ENCODE assay signal across 38 mouse cellular contexts in the genomic region with DNA sequence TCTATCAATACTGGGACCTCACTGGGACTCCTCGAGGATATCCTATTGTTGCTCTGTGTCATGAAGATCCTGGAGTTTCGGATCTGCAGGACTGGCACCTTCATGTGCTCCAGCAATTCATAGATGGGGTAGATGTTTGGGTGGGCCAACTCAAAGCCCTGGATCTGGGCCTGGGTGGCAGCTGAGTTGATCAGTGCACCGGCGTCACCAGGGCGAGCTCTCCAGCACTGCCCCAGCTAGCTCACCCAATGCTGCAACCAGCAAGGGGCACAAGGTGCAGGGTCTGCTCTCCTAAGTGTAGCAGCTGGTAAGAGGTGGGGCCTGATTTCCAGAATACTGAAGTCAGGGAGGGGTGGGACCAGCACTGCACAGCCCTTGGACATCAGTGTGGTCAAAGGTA. TPM values are rescaled to one million over a fixed set of nuclear protein-coding genes. Genes with fewer than 3 reads are reported as not detected.
"Had no signal": no experiment of that assay in that cellular context is flagged by ENCODE, and none has a peak within 500 bp of the region (broad histone marks: within the 10 kb centered on the region; RNA-seq: fewer than 3 reads in every experiment).

No protein-coding gene starts in this region.

- ATAC-seq: forebrain, embryonic 13.5 days; forebrain, embryonic 14.5 days; forebrain, embryonic 15.5 days; forebrain, embryonic 16.5 days; forebrain, postnatal 0 days had no signal

- H3K36me3 ChIP-seq: embryonic facial prominence, embryonic 10.5 days; embryonic facial prominence, embryonic 12.5 days; embryonic facial prominence, embryonic 13.5 days; embryonic facial prominence, embryonic 15.5 days; forebrain, embryonic 10.5 days; forebrain, embryonic 12.5 days; forebrain, embryonic 15.5 days; heart, embryonic 10.5 days had no signal

- H3K9me3 ChIP-seq: embryonic facial prominence, embryonic 10.5 days; embryonic facial prominence, embryonic 12.5 days; embryonic facial prominence, embryonic 13.5 days; embryonic facial prominence, embryonic 15.5 days; forebrain, embryonic 10.5 days; forebrain, embryonic 12.5 days; forebrain, embryonic 13.5 days; forebrain, embryonic 15.5 days; heart, embryonic 10.5 days had no signal

- H3K9ac ChIP-seq: embryonic facial prominence, embryonic 12.5 days; embryonic facial prominence, embryonic 13.5 days; embryonic facial prominence, embryonic 15.5 days; forebrain, embryonic 12.5 days; forebrain, embryonic 13.5 days; forebrain, embryonic 15.5 days; forebrain, postnatal 0 days had no signal

- H3K4me1 ChIP-seq: embryonic facial prominence, embryonic 10.5 days; embryonic facial prominence, embryonic 12.5 days; embryonic facial prominence, embryonic 13.5 days; embryonic facial prominence, embryonic 15.5 days; forebrain, embryonic 12.5 days; forebrain, embryonic 13.5 days; forebrain, embryonic 15.5 days; heart, embryonic 10.5 days had no signal

- H3K4me3 ChIP-seq: embryonic facial prominence, embryonic 10.5 days; embryonic facial prominence, embryonic 12.5 days; embryonic facial prominence, embryonic 13.5 days; embryonic facial prominence, embryonic 15.5 days; erythroblast, embryonic 14.5 days; forebrain, embryonic 10.5 days; forebrain, embryonic 12.5 days; forebrain, embryonic 13.5 days; forebrain, embryonic 15.5 days; gastrocnemius, adult 2 months; heart, embryonic 10.5 days had no signal

- H3K4me2 ChIP-seq: embryonic facial prominence, embryonic 12.5 days; embryonic facial prominence, embryonic 13.5 days; embryonic facial prominence, embryonic 15.5 days; forebrain, embryonic 12.5 days; forebrain, embryonic 13.5 days; forebrain, embryonic 15.5 days had no signal

- H3K27ac ChIP-seq: embryonic facial prominence, embryonic 10.5 days; embryonic facial prominence, embryonic 12.5 days; embryonic facial prominence, embryonic 13.5 days; embryonic facial prominence, embryonic 15.5 days; forebrain, embryonic 10.5 days; forebrain, embryonic 12.5 days; forebrain, embryonic 13.5 days; forebrain, embryonic 15.5 days; gastrocnemius, adult 2 months; heart, embryonic 10.5 days had no signal

- DNase-seq: cerebellum, adult 8-10 months; cerebellum, adult 9-10 months; cerebellum, adult 9-11 months; cerebellum, postnatal 10 days; cerebellum, postnatal 14 days; cerebellum, postnatal 25 days; cerebellum, postnatal 36 days; embryo, embryonic 11 days; forebrain, postnatal 0 days; gastrocnemius, adult 2 months; gastrocnemius, postnatal 10 days; gastrocnemius, postnatal 14 days; gastrocnemius, postnatal 25 days; gastrocnemius, postnatal 36 days; heart, adult 18-20 months had no signal

- H3K27me3 ChIP-seq: embryonic facial prominence, embryonic 12.5 days; embryonic facial prominence, embryonic 13.5 days; embryonic facial prominence, embryonic 15.5 days; forebrain, embryonic 12.5 days; forebrain, embryonic 13.5 days; forebrain, embryonic 15.5 days had no signal

RNA-seq across cellular contexts. Expression of a gene that starts 32.6 kb away (rescaled TPM):
- total RNA-seq: common myeloid progenitor, adult 5-6 weeks; forebrain, postnatal 0 days; gastrocnemius, adult 18-20 months; gastrocnemius, adult 2 months; gastrocnemius, adult 8-10 months; gastrocnemius, postnatal 10 days; gastrocnemius, postnatal 14 days; gastrocnemius, postnatal 25 days; gastrocnemius, postnatal 36 days; gastrocnemius, postnatal 4 days; granulocyte monocyte progenitor cell, adult 5-6 weeks; heart, adult 18-20 months; heart, adult 8-10 months had no signal
- polyA plus RNA-seq: cortical plate, adult 2 months; embryonic facial prominence, embryonic 10.5 days; embryonic facial prominence, embryonic 11.5 days; embryonic facial prominence, embryonic 12.5 days; embryonic facial prominence, embryonic 13.5 days; embryonic facial prominence, embryonic 14.5 days; embryonic facial prominence, embryonic 15.5 days; erythroblast, embryonic 14.5 days; forebrain, embryonic 10.5 days; forebrain, embryonic 11.5 days; forebrain, embryonic 12.5 days; forebrain, embryonic 13.5 days; forebrain, embryonic 14.5 days; forebrain, embryonic 15.5 days; forebrain, postnatal 0 days; gonadal fat pad, adult 2 months; heart, embryonic 10.5 days had no signal

RNA-seq across cellular contexts. Expression of a gene that starts 47.1 kb away (rescaled TPM):
- total RNA-seq: common myeloid progenitor, adult 5-6 weeks; forebrain, postnatal 0 days; gastrocnemius, adult 18-20 months; gastrocnemius, adult 2 months; gastrocnemius, postnatal 14 days; gastrocnemius, postnatal 25 days; gastrocnemius, postnatal 36 days; gastrocnemius, postnatal 4 days; granulocyte monocyte progenitor cell, adult 5-6 weeks; heart, adult 18-20 months; heart, adult 8-10 months had no signal
- polyA plus RNA-seq: cortical plate, adult 2 months; embryonic facial prominence, embryonic 13.5 days; embryonic facial prominence, embryonic 15.5 days; erythroblast, embryonic 14.5 days; forebrain, embryonic 10.5 days; forebrain, embryonic 11.5 days; forebrain, embryonic 12.5 days; forebrain, embryonic 13.5 days; forebrain, embryonic 14.5 days; forebrain, embryonic 15.5 days; forebrain, embryonic 16.5 days; forebrain, postnatal 0 days; gonadal fat pad, adult 2 months had no signal
